Mouse (Mus musculus) spleen, postnatal 4 days (tissue): ENCODE results near the gene Znrf2.

Experiments
- DNase-seq, 2 experiments: peaks; one replicate each; pipeline ENCODE4 v3.0.0; 2022; ENCODE audit warnings: low spot score in 2 of 2

The Znrf2 gene

DNA sequence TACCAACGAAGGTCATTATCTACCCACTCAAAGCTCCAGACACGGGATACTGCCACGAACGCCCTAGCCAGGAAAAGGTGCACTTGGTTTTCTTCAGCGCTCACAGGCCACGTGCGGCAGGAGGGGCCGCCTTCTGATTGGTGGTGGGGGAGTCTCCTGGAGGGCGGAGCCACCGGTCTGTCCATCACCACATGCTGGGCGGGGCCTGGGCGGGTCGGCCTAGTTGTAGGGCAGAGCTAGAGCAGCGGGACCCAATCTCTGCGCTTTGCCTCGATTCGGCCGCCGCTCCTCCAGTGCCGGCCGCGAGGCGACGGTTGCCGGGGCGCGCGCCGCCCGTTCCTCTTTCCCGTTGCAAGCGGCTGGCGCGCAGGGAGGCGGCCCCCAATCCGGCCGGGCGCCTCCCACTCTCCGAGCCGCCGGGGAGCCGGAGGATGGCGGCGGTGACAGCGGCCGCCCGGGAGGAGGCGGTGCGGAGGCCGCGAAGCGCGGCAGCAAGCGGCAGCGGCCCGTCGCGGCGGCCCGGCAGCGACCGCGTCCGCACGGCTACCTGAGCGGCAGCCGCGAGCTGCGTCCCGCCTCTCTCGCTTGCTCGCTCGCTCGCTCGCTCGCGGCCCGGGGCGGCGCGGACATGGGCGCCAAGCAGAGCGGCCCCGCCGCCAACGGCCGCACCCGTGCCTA, at the start of gene Znrf2:
Znrf2 (plus strand) TSS at position 529 of the 678 bp plus-strand sequence.
- peak; percentile 92 to 93 for DNase-seq

DNA sequence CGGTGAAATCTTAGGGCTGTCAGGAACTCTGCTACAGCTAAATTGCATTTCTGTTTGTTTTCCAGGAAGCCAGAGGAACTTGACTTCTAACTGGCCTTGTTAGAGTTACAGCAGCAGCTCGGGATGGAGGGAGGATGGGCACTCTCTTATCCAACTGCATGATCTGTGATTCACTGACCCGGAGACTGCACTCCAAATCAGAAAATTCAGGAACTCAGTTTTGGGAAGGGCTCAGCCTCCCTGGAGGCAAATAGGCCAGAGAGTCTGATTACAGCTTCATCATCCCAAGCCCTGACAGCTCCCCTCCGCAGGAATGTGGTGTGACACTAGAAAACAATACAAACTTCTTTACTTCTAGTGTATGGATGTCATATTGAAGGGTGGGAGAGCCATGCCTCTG, 49.0 kb upstream of the Znrf2 start:
- no peak for DNase-seq

DNA sequence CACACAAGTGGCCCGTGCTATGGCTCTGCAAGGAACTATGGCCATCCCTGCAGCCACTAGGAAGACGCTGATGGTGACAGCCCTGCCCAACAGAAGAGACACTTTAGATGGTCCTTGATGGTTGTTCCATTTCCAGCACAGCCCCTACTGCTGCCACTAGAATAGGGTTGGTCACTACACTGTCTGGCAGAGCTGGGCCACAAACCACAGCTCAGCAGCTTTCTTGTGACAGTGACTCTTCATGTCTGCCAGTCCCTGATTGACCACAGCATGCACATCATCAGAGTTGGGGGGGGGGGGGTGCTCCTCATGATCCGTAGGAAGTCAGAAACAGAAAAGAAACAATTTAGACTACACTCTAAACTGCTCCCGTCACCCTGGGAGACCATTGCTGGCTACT, 46.0 kb upstream of the Znrf2 start:
- no peak for DNase-seq

DNA sequence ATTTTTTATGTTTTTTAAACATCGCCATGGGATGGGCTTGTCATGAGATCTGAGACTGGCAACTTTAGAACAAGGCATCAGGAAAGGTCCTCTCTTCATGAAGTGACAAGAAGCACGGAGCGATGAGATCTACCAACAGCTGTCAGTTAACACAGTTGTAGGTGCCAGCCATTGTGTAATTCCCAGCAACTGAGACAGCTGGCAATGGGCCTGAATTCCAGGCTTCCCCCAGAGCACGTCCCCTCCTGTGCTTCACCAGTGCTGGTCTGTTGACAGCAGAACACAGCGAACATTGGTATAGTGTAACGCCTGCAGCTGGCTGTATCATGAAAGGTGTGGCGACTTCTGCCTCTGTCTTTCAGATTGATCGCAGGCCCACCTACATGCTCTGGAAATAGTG, 45.5 kb upstream of the Znrf2 start:
- DNase-seq = no peak

DNA sequence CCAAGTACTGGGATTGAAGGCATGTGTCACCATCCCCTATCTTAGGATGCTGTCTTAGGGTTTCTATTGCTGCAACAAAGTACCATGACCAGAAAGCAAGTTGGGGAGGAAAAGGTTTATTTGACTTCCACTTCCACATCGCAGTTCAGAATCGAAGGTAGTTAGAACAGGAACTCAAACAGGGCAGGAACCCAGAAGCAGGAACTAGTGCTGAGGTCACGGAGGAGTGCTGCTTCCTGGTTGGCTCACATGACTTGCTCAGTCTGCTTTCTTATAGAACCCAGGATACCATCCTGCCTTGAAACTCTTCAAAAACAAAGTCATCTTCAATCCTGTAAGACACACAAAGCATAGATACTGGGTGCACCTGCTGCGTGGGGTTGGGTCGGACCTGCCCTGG, 44.6 kb upstream of the Znrf2 start:
- no peak for DNase-seq

DNA sequence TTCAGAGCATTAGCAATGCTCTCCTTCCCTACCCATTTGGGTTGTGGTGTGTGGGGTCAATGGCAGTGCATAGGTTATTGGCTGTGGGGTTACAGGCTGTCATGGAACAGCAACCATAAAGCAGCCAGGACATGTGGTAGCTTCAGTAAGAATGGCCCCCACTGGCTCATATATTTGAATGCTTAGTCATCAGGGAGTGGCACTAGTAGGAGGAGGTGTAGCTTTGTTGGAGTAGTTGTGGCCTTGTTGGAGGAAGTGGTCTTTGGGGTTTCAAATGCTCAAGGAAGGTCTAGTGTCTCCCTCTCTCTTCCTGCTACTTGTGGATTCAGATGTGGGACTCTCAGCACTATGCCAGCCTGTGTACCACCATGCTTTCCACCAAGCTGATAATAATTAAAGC, 41.0 kb upstream of the Znrf2 start:
- no peak for DNase-seq

DNA sequence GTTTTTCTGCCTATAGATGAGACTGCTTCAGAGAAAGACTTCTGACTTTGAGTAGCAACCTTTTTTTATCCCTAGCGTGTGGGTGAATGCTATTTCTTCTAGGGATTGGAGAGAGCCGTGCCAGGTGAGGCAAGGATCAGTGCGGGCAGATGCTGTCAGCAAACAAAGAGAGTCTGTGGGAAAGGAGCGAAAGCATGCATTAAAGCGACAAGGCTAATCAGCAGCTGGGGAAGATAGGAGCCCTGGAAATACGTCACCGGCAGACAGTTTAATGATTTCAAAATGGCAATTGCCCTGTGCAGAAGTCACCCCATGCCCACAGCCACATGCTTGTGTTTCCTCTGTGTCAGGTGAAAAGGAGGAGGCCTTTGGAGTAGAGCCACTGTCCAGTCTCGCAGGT, 39.1 kb upstream of the Znrf2 start:
- DNase-seq = no peak

DNA sequence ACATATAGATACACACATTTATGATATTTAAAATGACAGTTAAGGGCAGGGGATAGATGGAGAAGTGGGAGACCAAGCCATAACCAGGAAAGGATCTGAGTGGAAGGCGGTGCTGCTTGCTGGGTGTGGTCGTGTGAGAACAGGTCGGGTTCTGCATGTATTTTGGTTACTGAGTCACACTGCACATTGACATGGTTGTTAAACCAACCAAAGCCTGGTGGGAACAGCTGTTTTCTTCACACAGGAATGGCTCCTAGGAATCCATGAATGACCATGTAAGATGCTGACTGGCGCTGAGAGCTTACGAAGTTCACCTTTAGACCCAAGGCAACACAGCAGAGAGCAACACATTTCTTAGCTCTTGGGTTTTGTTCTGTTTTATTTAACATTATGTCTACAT, 36.7 kb upstream of the Znrf2 start:
- DNase-seq = no peak

DNA sequence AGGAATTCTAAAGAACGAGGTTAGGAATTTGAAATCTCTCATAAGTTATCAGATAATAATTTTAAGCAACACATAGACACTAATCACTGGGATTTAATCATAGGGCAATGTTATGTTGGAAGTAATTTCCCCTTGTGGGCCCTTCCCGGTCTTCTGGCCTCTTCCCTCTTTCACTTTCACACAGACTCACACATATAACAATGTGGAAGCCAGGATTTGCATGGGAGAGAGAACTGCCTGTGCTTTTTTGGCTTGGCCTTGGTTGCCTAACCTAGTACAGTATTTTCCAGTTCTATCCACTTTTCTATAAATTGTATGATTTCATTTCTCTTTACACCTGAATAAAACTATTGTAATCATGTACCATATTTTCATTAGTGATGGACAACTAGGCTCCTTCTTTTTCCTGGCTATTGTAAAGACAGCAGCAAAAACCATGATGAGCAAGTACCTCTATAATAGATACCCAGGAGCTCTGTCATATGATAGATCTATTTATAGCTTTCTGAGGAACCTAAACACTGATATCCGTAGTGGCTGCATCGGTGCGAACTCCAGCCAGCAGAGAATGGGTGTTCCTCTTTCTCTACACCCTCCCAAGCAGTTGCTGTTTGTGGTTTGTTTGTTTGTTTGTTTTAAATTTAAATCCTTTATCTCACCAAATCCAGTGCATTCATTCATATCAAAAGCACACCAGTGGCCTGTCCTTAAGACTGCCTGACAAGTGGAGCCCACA, 36.0 kb upstream of the Znrf2 start:
- DNase-seq = no peak

DNA sequence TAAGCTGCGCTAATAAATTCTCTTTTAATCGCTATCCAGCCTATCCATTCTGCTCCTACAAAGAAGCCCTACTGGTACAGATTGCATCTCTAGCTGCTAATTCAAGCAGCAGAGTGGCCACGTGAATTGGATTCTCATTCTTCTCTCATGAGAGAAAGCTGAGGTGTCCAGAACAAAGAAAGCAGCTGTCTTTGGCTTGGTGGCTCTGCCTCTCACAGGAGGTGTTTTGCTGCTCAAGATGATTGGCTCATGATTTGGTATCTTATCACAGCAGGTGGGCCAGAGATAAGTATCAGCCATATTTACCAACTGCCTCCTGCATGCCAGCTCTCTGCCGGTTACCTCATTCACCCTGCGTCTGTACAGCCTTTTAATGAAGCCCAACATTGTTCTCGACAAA, 34.8 kb upstream of the Znrf2 start:
- DNase-seq = no peak

DNA sequence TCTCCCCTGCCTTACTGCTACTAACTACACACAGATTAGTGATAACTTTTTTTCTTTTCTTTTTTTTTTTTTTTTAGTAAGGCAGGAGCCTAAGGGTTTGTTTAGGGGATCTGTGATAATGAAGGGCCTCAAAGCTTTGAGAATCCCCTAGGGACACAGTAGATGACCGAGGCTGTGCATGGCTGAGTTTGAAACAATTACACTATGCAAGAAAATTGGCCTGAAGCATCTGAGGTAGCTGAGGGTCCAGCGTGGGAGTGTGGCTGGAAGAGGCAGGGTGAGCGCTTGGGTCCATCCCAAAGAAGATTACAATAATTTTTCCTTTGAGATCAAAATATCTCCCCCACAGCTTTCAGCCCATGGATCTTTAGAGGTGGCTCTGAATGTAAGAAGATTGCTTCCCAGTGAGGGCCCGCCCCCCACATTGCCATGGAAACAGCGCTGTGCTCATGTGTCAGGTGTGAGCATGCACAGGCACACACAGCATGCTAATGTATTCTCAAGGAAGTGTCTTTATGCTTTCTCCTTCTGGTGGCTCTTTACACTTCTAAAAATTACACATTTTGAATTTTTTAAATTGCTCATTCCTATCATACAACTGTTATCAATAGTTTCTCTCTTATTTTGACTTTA, 31.5 kb upstream of the Znrf2 start:
- no peak for DNase-seq

DNA sequence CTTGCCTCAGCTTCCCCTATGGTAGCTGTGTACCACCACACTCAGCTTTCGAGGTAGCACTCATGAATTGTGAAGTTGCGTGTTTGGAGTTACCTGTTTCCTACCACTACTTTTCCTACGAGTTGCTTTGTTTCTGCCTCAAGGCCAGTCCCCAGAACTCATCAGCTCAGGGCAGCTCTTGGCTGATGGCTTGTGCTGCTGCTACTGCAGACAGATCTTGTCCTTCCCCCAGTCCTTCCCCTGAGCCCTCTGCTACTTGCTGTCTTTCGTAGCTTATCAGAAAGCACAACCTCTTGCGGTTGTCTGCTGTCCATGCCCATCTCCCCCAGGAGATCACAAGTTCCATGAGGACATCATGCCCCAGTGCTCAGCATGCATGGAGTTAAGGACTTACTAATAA, 29.9 kb upstream of the Znrf2 start:
- DNase-seq = no peak

DNA sequence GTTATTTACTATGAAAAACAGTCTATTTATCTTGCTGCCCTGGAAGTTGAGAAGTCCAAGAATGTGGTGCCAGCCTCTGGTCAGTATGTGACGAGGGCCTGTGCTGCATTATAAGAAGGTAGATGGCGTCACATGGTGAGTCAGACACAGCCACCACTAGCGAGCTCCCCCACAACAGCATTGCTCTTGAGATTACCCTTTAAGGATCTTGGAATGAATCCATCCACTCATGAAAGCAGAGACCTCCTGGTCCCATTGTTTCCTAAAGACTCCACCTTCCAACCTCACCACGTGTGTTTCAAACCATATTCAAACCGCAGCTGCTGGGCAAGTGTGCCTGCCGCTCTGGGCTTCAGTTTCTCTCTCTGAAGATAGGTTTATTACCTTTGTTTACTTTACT, 28.2 kb upstream of the Znrf2 start:
- DNase-seq = no peak

DNA sequence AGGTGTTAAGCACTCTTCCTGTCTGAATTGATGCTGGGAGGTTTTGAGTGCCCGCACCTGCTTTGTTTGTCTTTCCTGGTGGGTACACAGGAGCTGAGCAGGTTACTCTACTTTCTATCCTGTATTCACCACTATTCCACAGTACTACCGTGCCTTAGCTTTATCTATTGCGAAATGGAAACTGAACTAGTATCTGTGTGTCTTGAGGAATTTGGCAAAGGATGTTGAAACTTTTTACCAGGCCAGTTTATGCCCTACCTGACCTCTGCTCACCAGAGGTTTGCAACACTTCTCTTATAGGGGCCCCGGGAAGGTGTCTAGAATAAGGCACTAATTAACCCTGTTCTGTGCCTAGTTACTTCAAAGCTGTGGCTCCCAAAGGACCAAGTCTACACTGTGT, 27.6 kb upstream of the Znrf2 start:
- DNase-seq = no peak

DNA sequence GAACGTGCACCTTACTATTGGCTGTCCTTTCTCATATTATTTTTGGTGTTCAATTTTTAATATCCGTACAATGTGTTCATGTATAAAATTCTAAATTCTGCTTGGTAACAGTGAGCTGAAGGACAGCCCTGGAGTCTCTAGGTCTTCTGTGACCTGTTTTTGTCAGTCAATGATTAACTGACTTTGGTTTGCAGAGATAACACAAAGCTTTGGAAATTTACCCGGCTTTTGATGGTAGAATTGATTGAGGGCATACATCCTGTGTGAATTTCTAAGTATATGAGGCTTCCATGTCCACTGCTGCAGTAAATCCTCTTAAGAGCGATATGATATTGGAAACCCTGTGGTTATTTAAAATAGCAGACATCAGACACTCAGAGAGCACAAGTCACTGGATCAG, 26.6 kb upstream of the Znrf2 start:
- DNase-seq = no peak

DNA sequence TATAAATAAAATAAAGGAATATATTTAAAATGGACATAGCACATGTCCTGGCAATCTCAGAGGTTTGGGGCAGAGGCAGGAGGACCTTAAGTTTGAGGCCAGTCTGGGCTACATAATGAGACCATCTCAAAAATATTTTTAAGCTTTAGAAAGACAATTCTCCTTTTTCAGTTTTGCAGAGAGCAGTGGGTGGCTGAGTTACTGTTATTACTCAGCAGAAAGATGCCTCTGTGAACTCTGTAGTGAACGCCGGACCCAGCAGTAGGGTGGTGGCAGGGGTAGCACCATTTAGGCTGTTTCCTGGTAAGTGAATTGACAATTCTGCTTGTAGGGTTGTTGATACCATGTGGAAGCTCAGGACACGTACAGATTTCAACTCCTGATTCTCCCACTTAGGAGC, 22.9 kb upstream of the Znrf2 start:
- no peak for DNase-seq

DNA sequence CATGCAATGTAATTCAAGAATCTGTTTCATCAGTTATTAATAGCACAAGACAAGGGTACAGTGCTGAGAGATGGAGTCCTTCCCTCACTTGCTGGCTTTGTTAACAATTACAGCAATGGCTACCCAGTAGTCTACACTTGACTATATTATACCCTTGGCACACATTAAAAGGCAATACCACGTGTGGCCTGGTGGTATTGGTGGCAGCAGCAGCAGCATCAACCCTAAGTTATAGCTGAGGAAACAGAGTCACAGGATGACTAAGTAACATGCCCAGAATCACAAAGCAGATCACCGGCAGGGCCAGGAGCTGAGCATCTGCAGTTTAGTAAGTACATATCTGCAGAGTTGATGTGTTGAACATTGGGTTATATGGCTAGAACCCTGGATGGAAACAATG, 22.3 kb upstream of the Znrf2 start:
- no peak for DNase-seq

DNA sequence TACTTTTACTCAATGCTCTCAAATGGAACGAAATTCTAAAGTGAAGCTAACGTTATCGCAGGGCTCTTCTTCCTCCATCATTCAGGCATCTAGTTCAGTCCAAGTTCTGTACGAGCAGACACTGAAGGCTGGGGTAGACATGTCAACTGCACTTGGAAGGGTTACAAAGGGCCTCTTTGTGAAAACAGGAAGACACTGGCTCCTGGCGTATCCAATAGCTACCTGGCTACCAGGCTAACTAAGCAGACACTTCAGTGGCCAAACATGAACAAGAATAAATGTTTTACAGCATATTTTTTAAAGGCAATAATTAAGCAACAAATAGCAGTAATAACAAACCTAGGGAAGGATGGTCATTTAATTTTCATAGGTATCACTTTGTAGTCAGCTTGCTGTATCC, 21.7 kb upstream of the Znrf2 start:
- DNase-seq = no peak

DNA sequence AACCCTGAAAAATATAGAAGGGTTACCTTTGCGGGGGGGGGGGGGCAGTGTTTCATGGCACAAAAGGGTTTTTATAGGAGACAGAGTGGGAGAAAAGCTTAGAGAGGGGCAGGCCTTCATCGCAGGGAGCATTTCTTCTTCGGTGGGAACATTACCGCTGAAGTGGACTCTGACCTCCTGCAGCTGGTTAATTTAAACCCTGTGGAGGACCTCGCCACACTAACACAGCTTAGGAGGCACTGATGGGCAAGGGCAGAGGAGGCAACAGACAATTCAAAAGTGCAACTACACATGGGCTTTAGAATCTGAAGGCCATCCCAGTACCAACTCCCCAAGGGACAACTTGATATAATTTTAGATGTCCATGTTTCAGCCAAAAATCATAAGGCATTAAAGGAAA, 20.7 kb upstream of the Znrf2 start:
- no peak for DNase-seq

DNA sequence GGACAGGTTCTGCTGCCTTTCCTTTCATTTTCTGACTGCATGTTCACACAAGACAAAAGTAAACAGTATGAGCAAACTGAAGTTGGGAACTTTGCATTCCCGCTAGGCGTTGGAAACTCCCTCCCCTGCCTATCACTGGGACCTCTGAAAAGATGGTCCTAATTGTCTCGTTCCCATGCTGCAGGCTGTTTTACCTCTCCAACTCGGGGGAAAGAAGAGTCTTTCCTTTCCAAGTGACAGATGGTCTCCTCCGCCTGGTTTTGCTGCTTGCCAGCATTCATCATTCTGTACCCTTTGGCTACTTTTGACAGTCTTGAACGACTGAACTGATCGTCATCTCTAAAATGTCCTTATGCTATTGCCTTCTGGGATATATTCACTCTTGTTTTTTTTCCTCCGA, 14.4 kb upstream of the Znrf2 start:
- no peak for DNase-seq

DNA sequence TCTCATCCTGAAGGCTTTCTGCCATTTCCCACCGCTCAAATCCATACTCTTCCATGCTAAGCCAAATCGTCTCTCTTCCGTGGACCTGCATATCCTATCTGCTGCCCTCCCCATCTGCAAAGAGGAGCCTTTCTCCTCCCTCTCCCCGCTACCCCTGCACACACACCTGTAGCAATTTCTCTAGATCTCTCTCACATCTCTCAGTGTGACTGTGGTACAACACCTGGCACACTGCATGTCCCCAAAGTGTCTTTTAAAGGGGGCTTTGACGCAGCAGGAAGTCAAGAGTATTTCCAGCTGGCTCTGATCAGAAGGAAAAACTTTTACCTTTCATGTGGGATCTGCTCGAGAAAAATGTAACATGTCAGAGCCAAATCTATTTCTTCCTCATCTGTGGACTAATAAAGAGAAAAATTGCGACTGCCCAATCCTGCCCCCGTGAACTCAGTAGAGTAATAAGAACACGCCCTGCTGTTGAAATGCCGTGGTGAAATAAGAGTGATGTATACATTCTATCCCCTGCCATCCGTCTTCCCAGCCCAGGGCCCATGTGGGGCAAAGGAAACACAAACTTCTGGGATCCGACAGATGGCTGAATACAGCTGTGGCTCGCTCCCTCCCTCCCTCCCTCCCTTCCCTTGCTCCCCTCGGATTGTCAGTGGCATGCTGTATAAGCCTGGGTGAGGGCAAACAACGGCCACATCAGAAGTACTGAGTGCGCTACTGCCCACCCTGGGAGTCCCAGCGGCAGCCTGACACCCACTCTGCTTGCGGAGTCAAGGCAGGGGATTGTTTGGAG, 12.5 kb upstream of the Znrf2 start:
- DNase-seq = no peak

DNA sequence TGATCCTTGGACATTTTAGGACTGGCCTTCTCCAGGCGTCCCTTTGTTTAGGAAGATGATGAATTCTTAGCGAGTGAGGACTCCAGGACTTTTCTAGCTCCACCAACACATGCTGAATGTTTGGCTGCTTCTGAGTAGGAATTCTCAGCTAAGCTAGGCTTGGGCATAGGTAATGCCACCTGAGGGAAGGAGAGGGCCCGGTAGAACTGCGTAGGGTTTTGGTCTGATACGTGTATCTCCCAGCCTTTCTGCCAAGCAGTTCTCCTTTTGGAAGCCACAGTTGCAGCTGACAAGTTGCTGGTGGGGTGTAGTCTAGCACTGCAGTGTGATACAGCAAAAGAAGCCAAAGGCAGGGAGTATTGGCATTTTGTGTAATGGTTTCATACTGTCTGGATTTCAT, 10.9 kb upstream of the Znrf2 start:
- DNase-seq = no peak
